Mouse (Mus musculus) heart, postnatal 0 days (tissue): ENCODE data around the gene Arap1. TPM values are rescaled to one million over a fixed set of nuclear protein-coding genes. Genes with fewer than 3 reads are reported as not detected.
A peak's percentile ranks its signal among the peaks of the same experiment; 100 is the strongest.

Experiments used
- ATAC-seq: fragments of 200-750 bp; cut with Nextera tagmentation; 2 replicates; pipeline ENCODE4 v1.8.0; 2017; ENCODE audit warnings: low read depth, moderate number of reproducible peaks, moderate library complexity; ENCODE audit not compliant: insufficient read depth
- DNase-seq: peaks from one replicate; pipeline ENCODE4 v3.0.0-alpha.2; 2016; ENCODE audit warnings: low spot score
- H3K27ac ChIP-seq: fragments of 300-500 bp; sonication (generic); 2 replicates; pipeline ENCODE4 v1.5.1; 2014; ENCODE audit warnings: low read depth, mild to moderate bottlenecking
- H3K27me3 ChIP-seq: fragments of 300-500 bp; sonication (generic); 2 replicates; pipeline ENCODE4 v1.6.1; 2014; ENCODE audit warnings: low read length, mixed read lengths; ENCODE audit not compliant: control insufficient read depth, insufficient read depth
- H3K36me3 ChIP-seq: fragments of 300-500 bp; sonication (generic); replicated peaks from 2 replicates; pipeline ENCODE4 v1.6.1; 2014; ENCODE audit warnings: low read length, mixed read lengths; ENCODE audit not compliant: control insufficient read depth, insufficient read depth
- H3K4me1 ChIP-seq: fragments of 300-500 bp; sonication (generic); 2 replicates; pipeline ENCODE4 v1.6.1; 2014; ENCODE audit warnings: antibody characterized with exemption; ENCODE audit not compliant: control insufficient read depth, insufficient read depth
- H3K4me2 ChIP-seq: fragments of 300-500 bp; sonication (generic); 2 replicates; pipeline ENCODE4 v1.6.1; 2014; ENCODE audit warnings: low read depth, mild to moderate bottlenecking, low read length, moderate library complexity
- H3K4me3 ChIP-seq: fragments of 300-500 bp; sonication (generic); 2 replicates; pipeline ENCODE4 v1.5.1; 2014; ENCODE audit warnings: low read depth, low read length
- H3K9ac ChIP-seq: fragments of 300-500 bp; sonication (generic); replicated peaks from 2 replicates; pipeline ENCODE4 v1.6.1; 2014; ENCODE audit warnings: low read depth, low read length, mixed read lengths
- H3K9me3 ChIP-seq: fragments of 300-500 bp; sonication (generic); replicated peaks from 2 replicates; pipeline ENCODE4 v1.6.1; 2016; ENCODE audit warnings: low read length; ENCODE audit not compliant: control insufficient read depth
- CTCF ChIP-seq: IDR thresholded peaks from 2 replicates; pipeline ENCODE4 v1.5.1; 2016; ENCODE audit warnings: antibody characterized with exemption, control low read depth, low read depth
- EP300 ChIP-seq: IDR thresholded peaks from 2 replicates; pipeline ENCODE4 v1.6.1; 2016; ENCODE audit warnings: antibody characterized with exemption, low read depth
- WGBS: fragments of 180-500 bp; shearing (Covaris S2); extraction: QIAGEN DNeasy Blood & Tissue Kit; methylation state at CpG from one replicate; pipeline ENCODE4 v1.1.7; 2014; 5-methylcytosine and 5-hydroxymethylcytosine counted together
- polyA plus RNA-seq: library from polyadenylated mRNA; unstranded; fragments of >200 nt; fragmentation: Nextera tagmentation; extraction: Ambion mirVana; gene quantifications from 2 replicates; pipeline ENCODE4 v1.2.1, GENCODE M21; 2015
- total RNA-seq: library from RNA; depleted of rRNA; stranded (reverse); fragments of >200 nt; gene quantifications from 2 replicates; pipeline ENCODE4 v1.2.3, GENCODE M21; 2014; ENCODE audit warnings: low replicate concordance; rRNA removed

Arap1 gene
- total RNA-seq (36.2 and 101 TPM in 2 replicates), polyA plus RNA-seq (18.6 and 19.8 TPM in 2 replicates)

DNA sequence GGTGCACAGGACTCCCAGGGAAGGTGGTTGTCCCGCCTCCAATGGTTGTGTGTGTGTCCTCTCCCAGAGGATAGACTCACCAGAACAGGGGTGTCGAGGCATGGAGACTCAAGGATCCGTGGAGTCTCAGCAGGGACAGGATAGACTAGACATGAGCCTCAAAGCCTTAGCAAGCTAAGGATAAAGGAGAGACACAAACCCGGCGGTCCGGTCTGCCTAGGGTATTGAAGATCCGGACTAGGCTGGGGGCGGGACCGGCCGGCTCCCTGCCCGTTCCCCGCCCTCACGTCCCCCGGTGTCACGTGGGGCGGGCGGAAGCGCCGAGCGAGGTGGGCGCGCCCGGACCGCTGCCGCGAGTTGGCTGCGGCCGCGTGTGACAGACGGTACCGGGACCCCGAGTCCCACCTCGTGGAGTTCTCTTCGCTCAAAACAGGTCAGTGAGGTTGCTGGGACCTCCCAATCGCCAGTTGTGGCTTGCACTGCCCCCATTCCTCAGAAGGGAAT is at the start of gene Arap1:
Gene Arap1, plus strand, starts transcription at position 301 of the 504 bp plus-strand sequence.
- no peak within 1 kb of the TSS for H3K27ac ChIP-seq

DNA sequence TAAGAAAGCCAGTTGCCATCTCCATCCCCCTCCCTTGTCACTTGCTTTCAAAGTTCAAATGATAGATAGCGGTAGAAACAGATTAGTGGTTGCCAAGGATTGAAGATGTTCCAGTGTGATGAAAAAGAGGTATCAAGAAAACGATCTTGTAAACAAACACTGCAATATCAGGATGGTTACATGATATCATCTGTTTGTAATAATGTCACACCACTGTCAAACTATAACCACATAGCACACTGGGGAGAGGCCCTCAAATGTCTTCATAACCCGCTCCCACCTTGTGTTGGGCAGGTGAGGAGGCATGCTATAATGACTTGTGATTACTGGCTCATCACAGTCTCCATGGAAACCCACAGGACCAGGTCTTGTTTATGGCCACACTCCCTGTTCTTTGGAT is 49.5 kb upstream of the Arap1 start:
- peaks cover 11% of the 10 kb centered on the region for H3K4me1 ChIP-seq
- no peak overlapping the region for H3K9ac ChIP-seq
- ATAC-seq (no peak), DNase-seq (no peak)
- WGBS = 87% methylated on average over 3 of the region's 3 CpGs
- H3K36me3 ChIP-seq = peaks cover 19% of the 10 kb centered on the region
- no peaks in the 10 kb centered on the region for H3K27me3 ChIP-seq
- H3K9me3 ChIP-seq = no peaks in the 10 kb centered on the region
- H3K27ac ChIP-seq = no peak overlapping the region
- no peak overlapping the region for H3K4me2 ChIP-seq
- TF ChIP-seq CTCF = no peak
- no peak overlapping the region for H3K4me3 ChIP-seq

More for the DNA sequence above, at the start of gene Arap1:
- Histone ChIP-seq H3K4me1 (peaks cover 13% of the 10 kb centered on the region), H3K27me3 (peaks cover 18% of the 10 kb centered on the region; the same call in 1 of the 2 replicates), H3K36me3 (no peaks in the 10 kb centered on the region), H3K4me3 (peak within 1 kb of the TSS; percentile 67), H3K9ac (peak within 1 kb of the TSS; percentile 51; the same call in 1 of the 2 replicates), H3K9me3 (no peaks in the 10 kb centered on the region), H3K4me2 (peak within 1 kb of the TSS; percentile 97)
- TF ChIP-seq CTCF (no peak), EP300 (no peak)
- WGBS = 2% methylated on average over 34 of the region's 35 CpGs
- peak; percentile 51 for DNase-seq
- ATAC-seq = peak; percentile 75

DNA sequence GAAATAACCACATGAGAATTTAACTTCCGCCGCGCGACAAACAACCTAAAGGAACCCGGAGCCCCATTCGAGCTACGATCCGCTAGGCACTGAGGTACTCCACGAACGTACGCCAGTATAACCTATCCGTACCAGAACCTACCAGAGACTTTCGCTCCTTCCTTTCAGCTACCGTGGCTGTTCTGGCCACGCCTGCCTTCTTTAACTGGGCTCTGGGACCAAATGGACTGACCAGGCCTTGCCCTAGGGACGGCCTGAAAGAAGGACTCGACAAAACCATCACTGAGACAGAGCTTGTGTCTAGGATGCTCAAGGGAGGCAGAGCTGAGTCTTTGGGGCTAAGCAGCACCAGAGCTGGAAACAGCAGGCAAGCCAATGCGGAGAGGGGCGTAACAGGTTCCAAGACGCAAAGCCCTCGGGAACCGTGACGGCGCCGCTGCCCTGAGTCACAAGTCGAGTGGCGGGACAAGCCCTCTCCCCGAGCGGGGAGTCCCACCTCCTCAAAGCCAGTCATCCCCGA is 46.4 kb upstream of the Arap1 start:
- H3K9me3 ChIP-seq = no peaks in the 10 kb centered on the region
- peaks cover 11% of the 10 kb centered on the region for H3K4me1 ChIP-seq
- ATAC-seq (peak; percentile 35), DNase-seq (peak; percentile 61)
- H3K4me2 ChIP-seq = peak overlapping the region; percentile 88
- TF ChIP-seq EP300 (no peak), CTCF (no peak)
- under 1% methylated on average over 30 of the region's 30 CpGs for WGBS
- H3K27me3 ChIP-seq = no peaks in the 10 kb centered on the region
- H3K4me3 ChIP-seq = peak overlapping the region; percentile 78
- peak overlapping the region; percentile 69 for H3K9ac ChIP-seq
- H3K36me3 ChIP-seq = no peaks in the 10 kb centered on the region
- H3K27ac ChIP-seq = peak overlapping the region; percentile 84

DNA sequence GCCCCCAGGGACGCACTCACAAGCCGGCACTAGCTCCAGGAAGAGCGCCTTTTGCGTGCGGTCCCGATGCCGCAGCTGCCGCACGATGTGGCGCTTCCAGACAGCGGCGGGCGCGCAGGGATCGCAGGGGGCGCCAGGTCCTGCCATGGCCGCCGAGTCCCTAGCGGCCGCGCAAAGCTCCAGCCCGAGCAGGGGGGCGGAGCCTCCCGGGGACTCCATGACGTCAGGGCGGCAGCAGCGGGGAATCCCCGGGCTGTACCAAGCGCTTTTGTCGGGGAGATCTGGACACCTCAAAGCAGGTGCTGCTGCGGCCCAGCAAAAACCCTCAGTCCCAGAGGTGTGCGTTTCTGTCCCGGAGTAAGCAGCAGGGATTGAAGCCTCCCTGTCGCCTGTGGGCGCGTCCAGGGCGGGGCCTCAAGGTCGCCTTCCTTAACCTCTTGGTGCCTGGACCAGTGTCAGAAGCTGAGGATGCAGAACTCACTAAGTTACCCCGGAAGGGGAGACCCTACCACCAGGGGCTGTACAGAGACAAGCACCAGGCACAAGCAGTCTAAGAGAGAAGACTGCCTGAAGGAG is 45.9 kb upstream of the Arap1 start, which contains the start of gene Atg16l2:
Gene Atg16l2, minus strand, starts transcription at position 371 of the 576 bp plus-strand sequence.
- TF ChIP-seq CTCF (peak; percentile 47), EP300 (peak; percentile 86; the same call in 1 of the 2 replicates)
- under 1% methylated on average over 39 of the region's 39 CpGs for WGBS
- Histone ChIP-seq H3K27me3 (no peaks in the 10 kb centered on the region), H3K4me3 (peak within 1 kb of the TSS; percentile 78), H3K9ac (peak within 1 kb of the TSS; percentile 69), H3K4me2 (peak within 1 kb of the TSS; percentile 88), H3K9me3 (no peaks in the 10 kb centered on the region), H3K27ac (peak within 1 kb of the TSS; percentile 84), H3K4me1 (peaks cover 9% of the 10 kb centered on the region), H3K36me3 (no peaks in the 10 kb centered on the region)
- DNase-seq (peak; percentile 96), ATAC-seq (peak; percentile 97)

DNA sequence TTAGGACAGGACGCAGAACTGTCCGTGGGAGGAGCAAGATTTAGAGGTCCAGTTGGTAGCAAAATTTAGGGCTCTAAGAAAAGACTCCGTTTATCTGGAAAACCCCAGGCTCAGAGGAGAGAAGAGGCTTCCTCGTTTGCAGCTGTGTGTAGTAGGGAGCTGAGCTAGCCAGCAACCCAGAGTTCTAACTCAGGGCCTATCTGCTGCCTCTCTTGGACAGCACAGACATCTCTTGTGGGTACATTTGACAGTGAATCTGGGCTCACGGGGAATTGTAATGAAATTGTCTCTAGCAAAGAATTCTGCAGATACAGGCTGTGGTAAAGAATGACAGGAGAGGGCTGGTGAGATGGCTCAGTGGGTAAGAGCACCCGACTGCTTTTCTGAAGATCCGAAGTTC is 45.2 kb upstream of the Arap1 start:
- Histone ChIP-seq H3K27me3 (no peaks in the 10 kb centered on the region), H3K4me1 (peaks cover 9% of the 10 kb centered on the region; the same call in 1 of the 2 replicates), H3K4me2 (peak overlapping the region; percentile 88), H3K9me3 (no peaks in the 10 kb centered on the region), H3K9ac (peak overlapping the region; percentile 69), H3K4me3 (peak overlapping the region; percentile 78), H3K36me3 (no peaks in the 10 kb centered on the region), H3K27ac (peak overlapping the region; percentile 84)
- ATAC-seq (no peak), DNase-seq (no peak)
- 36% methylated on average over 7 of the region's 7 CpGs for WGBS
- TF ChIP-seq CTCF (no peak), EP300 (no peak)
